Mouse (Mus musculus) brain, embryonic 14.5 days (tissue): ENCODE data around the gene Postn.

Source experiments
- CTCF ChIP-seq: fragments of 200-500 bp; IDR thresholded peaks from 2 replicates; pipeline ENCODE4 v1.5.1; 2012; ENCODE audit warnings: inconsistent platforms, mild to moderate bottlenecking, moderate library complexity, borderline replicate concordance; ENCODE audit not compliant: insufficient read depth, insufficient read length; ENCODE audit errors: extremely low read depth
- POLR2A ChIP-seq: fragments of 200-500 bp; IDR thresholded peaks from 2 replicates; pipeline ENCODE4 v1.6.1; 2012; ENCODE audit warnings: mild to moderate bottlenecking, inconsistent platforms, borderline replicate concordance; ENCODE audit not compliant: poor library complexity, insufficient read depth, insufficient read length, severe bottlenecking; ENCODE audit errors: extremely low read depth

DNA sequence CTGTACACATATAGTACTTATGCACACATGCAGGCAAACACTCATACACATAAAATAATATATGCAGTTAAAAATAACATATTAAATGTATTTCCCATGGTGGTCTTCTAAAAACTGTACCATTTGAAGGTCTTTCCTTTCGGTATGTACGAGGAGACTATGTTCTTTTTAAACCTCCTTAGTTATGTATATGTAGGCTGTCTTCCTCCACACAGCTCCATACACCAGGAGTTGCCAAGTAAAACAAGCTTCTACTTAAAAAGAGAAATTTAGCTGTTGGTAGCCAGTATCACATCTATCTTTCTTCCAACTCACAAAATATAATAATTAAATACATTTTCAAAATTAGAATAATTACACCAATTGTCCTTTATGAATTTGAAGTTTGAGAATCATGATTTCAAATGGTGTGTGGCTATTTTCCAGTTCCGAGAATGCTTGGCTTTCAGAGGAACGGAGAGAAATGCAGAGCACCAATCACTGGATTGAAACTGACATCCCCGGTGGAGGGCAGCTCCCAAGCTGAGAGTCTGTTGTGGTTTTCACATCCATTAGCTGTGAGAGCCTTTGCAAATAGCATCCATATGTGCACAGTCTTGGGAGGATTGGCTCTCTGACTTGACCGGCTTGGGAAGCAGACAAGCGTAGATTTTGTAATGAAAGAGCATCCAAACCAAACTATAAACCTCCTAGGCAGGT lies 52.1 kb downstream of the Postn start:
- TF ChIP-seq CTCF (no peak), POLR2A (no peak)
